Mouse (Mus musculus) splenic B cell, adult 2 months (primary cell): ENCODE data around the gene Ube2q1.
"Not testable (repeated sequence)": the region's sequence is repeated elsewhere in the genome, so short reads cannot be mapped to it uniquely, and the experiment has no call there.

ENCODE experiments used
- DNase-seq: peaks from one replicate; pipeline ENCODE4 v3.0.0-alpha.2; 2011; ENCODE audit warnings: low read depth, low spot score
- H3K27me3 ChIP-seq: 2 replicates; pipeline ENCODE4 v1.6.1; 2012; ENCODE audit warnings: mild to moderate bottlenecking, low read length, moderate library complexity, mixed read lengths; ENCODE audit not compliant: control insufficient read depth, poor library complexity, insufficient read depth, severe bottlenecking
- H3K36me3 ChIP-seq: 2 replicates; pipeline ENCODE4 v1.6.1; 2012; ENCODE audit warnings: mild to moderate bottlenecking, low read length, moderate library complexity, mixed read lengths; ENCODE audit not compliant: control insufficient read depth, poor library complexity, insufficient read depth, severe bottlenecking

Ube2q1 gene

DNA sequence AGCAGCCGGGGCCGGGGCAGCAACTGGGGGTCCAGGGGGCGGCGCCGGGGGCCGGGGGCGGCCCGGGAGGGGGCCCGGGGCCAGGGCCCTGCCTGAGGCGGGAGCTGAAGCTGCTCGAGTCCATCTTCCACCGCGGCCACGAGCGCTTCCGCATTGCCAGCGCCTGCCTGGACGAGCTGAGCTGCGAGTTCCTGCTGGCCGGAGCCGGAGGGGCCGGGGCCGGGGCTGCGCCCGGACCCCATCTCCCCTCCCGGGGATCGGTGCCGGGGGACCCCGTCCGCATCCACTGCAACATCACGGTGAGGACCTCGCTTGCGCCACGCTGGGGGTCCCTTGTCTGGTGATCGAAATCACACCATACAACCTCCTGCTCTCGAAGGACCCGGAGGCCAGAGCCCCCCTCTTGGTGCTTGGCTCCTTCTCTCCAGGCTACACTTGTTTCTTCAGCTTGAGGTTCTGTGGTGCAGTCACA lies 360 bp downstream of the Ube2q1 start:
- peak; percentile 49 for DNase-seq
- no peaks in the 10 kb centered on the region for H3K27me3 ChIP-seq
- H3K36me3 ChIP-seq, result peaks cover 11% of the 10 kb centered on the region

- Histone ChIP-seq H3K27me3 (no peaks in the 10 kb centered on the region), H3K36me3 (peaks cover 15% of the 10 kb centered on the region)
- DNase-seq, result peak; percentile 60
These were observed 982 bp downstream of the Ube2q1 start for GRCm38 (mm10) chr3:89774236-89774960.

DNA sequence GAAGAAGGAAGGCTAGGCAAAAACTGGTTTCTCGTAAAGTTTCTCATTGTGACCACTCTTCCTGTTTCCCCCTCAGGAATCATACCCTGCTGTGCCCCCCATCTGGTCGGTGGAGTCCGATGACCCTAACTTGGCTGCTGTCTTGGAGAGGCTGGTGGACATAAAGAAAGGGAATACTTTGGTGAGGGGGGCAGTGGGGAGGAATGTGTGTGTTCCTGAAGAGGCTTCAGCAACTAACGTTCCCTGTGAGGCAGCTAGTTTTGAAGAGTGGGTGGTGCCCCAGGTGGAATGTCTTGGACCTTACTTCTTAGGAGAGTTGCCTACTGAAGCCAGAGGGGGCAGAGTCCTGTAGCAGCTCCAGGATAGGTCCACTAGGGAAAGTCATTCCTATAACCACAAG lies 2.6 kb downstream of the Ube2q1 start:
- DNase-seq, result no peak
- Histone ChIP-seq H3K36me3 (peaks cover 22% of the 10 kb centered on the region), H3K27me3 (no peaks in the 10 kb centered on the region)

DNA sequence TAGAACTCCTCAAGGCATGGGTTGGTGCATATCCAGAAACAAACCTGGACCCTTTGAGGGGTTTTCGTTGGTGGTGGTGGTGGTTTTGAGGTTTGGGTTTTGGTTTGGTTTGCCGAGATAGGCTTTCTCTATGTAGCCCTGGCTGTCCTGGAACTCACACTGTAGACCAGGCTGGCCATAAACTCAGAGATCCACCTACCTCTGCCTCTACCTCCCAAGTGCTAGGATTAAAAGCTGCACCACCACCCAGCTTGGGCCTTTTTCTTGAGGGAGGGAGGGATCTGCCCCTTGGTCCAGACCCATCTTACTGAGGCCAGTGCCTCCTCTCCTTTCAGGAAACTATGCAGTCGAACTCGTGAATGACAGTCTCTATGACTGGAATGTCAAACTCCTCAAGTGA lies 6.7 kb downstream of the Ube2q1 start:
- no peaks in the 10 kb centered on the region for H3K27me3 ChIP-seq
- no peak for DNase-seq

GRCm38 (mm10) chr3:89781640-89782039 lies 8.2 kb downstream of the Ube2q1 start:
- H3K27me3 ChIP-seq, result no peaks in the 10 kb centered on the region
- no peak for DNase-seq
- H3K36me3 ChIP-seq, result peaks cover 26% of the 10 kb centered on the region

More for the DNA sequence above, 6.7 kb downstream of the Ube2q1 start:
- peaks cover 31% of the 10 kb centered on the region for H3K36me3 ChIP-seq

- H3K27me3 ChIP-seq, result no peaks in the 10 kb centered on the region
- DNase-seq, result peak; percentile 73
- H3K36me3 ChIP-seq, result peaks cover 14% of the 10 kb centered on the region
These were observed 11.8 kb downstream of the Ube2q1 start for GRCm38 (mm10) chr3:89784991-89785753.

DNA sequence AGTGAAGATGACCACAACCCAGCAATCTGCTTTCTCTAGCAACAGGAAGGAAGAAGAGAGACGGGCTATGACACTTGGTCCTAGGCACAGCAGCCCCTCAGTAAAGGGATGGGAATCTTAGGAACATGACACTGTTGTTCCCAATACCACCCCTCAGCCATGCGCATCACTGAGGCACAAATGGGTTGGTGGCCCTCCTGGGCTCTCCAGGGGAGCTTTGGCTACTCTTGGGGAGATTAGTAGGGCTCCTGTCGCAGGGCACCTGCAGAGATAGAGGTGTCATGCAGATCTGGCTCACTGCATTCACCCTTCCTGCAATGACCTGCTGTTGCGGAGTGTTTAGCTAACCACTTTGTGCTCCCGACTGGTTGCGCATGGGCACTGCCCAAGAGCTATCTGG lies 12.9 kb downstream of the Ube2q1 start:
- no peaks in the 10 kb centered on the region for H3K27me3 ChIP-seq
- no peak for DNase-seq
- H3K36me3 ChIP-seq, result peaks cover 8% of the 10 kb centered on the region; the same call in 1 of the 2 replicates

GRCm38 (mm10) chr3:89788680-89789352 lies 15.4 kb downstream of the Ube2q1 start:
- Histone ChIP-seq H3K36me3 (no peaks in the 10 kb centered on the region), H3K27me3 (no peaks in the 10 kb centered on the region)
- DNase-seq, result no peak

GRCm38 (mm10) chr3:89794616-89795015 lies 21.2 kb downstream of the Ube2q1 start:
- Histone ChIP-seq H3K27me3 (no peaks in the 10 kb centered on the region), H3K36me3 (no peaks in the 10 kb centered on the region)
- DNase-seq, result no peak

DNA sequence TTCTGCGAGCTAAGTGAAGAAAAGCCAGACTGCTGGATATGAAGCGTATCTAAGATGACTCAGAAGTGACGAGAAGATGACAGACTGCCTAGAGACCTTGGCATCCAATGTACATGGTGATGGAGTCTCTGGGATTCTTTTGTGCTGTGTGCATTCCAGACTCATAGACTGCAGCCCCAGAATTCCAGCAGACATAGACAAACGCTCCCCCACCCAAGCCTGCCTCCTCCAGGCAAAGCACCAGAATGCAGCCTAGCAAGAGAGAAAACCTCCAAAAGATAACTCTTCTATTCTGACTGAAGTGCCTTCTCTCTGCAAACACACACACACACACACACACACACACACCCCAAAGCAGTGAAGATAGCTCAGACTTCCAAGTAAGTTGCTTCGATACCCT lies 22.3 kb downstream of the Ube2q1 start:
- Histone ChIP-seq H3K36me3 (no peaks in the 10 kb centered on the region), H3K27me3 (no peaks in the 10 kb centered on the region)
- DNase-seq, result no peak

DNA sequence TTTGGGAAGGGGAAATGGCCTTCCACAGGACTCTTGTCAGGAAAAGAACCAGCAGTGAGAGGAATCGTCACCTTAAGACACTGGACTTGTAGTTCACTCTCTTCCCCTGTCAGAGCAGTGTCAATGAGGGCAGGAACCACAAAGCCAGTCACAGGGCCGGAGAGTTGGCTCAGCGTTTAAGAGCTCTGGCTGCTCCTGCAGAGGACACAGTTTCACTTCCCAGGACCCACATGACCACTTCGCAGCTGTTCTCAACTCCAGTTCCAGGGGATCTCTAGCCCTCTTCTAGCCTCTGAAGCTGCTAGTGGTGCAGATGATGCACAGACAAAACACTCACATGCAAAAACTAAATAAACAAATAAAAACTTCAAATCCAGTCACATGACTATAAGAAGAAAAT lies 22.9 kb downstream of the Ube2q1 start:
- Histone ChIP-seq H3K36me3 (no peaks in the 10 kb centered on the region), H3K27me3 (no peaks in the 10 kb centered on the region)
- peak; percentile 64 for DNase-seq

GRCm38 (mm10) chr3:89798518-89798917 lies 25.1 kb downstream of the Ube2q1 start:
- no peak for DNase-seq
- Histone ChIP-seq H3K36me3 (no peaks in the 10 kb centered on the region), H3K27me3 (no peaks in the 10 kb centered on the region)

- Histone ChIP-seq H3K36me3 (no peaks in the 10 kb centered on the region), H3K27me3 (no peaks in the 10 kb centered on the region)
- no peak for DNase-seq
These were observed 26.1 kb downstream of the Ube2q1 start for GRCm38 (mm10) chr3:89799476-89799875.

GRCm38 (mm10) chr3:89800078-89800477 lies 26.7 kb downstream of the Ube2q1 start:
- H3K27me3 ChIP-seq, H3K36me3 ChIP-seq, DNase-seq: not testable (repeated sequence)
